Mouse (Mus musculus) C2C12 (cell line): Measurements from ENCODE around the gene Txndc9.

Experiments used
- CEBPB ChIP-seq: IDR thresholded peaks from one replicate; pipeline ENCODE4 v1.6.1; 2011; ENCODE audit warnings: low read depth, mild to moderate bottlenecking, control low read depth, moderate library complexity
- CTCF ChIP-seq: IDR thresholded peaks from one replicate; pipeline ENCODE4 v1.5.1; 2011; ENCODE audit not compliant: control insufficient read depth, insufficient read depth, insufficient read length
- FOSL1 ChIP-seq: IDR thresholded peaks from one replicate; pipeline ENCODE4 v1.8.0; 2011; ENCODE audit warnings: mild to moderate bottlenecking, low read length; ENCODE audit not compliant: poor library complexity, insufficient read depth, severe bottlenecking
- MAX ChIP-seq: IDR thresholded peaks from one replicate; pipeline ENCODE4 v1.6.1; 2011; ENCODE audit warnings: mild to moderate bottlenecking, control low read depth
- MYOD1 ChIP-seq: IDR thresholded peaks from one replicate; pipeline ENCODE4 v1.6.1; 2011; ENCODE audit warnings: low read depth; ENCODE audit not compliant: control insufficient read depth, insufficient read length
- MYOG ChIP-seq: IDR thresholded peaks from one replicate; pipeline ENCODE4 v1.6.1; 2011; ENCODE audit not compliant: control insufficient read depth, insufficient read length; ENCODE audit errors: extremely low read depth

- TF ChIP-seq CTCF (no peak), MAX (no peak), MYOD1 (no peak), CEBPB (no peak), MYOG (no peak), FOSL1 (no peak)
Observed at GRCm38 (mm10) chr1:37987856-37988255, 9.8 kb downstream of the Txndc9 start.
